Mouse (Mus musculus) CH12F3 (cell line): Measurements from ENCODE around the gene Kcnk3.

ENCODE experiments used
- in situ Hi-C: fragments of 300-500 bp; cut with MboI; formaldehyde crosslinking; loops from 2 replicates; pipeline ENCODE4 v1.14.3; 2020; ENCODE audit warnings: low sequenced_read_pairs

The Kcnk3 gene

DNA sequence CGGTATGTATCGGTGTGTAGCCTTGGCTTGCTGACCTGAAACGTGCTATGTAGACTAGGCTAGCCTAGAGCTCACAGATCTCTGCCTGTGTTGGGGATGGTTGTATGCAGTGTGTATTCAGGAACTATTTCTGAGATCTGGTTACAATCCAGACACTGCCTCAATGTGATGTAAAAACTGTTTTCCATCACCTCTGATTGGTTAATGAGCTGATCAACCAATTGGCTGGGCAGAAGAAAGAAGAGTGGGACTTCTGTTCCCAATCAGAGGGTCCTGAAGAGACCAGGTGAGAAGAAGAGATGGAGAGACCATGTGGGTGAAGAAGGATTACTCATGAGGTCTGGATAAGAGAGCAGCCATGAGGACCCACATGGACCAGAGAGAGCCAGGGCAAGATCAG, 79.7 kb downstream of the Kcnk3 start:
- in situ Hi-C loops = no loop called here

DNA sequence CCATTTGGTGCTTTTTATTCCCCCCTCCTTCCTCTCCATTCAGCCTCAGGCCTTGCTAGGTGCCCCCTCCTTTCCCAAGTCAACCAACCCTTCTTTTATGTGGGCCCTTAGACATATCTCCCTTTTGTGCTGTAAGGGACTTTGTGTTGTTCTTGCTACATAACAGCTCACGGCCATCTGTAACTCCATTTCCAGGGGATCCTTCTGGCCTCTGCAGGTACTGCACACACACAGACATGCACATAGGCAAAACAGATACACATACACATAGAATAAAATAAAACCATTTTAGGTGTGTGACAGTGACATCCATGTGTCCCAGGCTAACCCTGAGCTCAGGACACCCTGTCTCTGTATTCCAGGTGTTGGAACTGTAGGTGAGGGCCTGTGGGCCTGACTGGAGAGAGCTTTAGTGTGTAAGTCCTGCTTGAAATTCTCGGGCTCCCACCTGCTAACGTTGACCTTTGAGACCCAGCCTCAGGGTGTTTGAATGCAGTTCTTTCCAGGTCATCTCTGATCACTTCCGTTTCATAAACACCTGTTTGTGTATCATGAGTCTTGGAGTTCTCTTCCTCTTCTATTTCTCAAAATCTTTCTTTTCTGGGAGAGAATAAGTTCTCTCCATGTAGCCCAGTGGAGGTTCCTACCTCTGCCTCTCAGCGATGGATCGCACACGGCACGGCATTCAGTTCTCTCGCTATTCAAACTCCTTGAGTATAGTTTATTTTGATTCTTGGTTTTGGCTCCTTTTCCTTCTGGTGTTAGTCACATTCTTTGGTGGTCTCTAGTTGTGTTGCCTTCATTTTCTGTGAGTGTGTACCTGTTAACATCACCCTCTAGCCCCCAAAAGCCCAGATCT, 80.9 kb downstream of the Kcnk3 start:
- in situ Hi-C loops = no loop called here

DNA sequence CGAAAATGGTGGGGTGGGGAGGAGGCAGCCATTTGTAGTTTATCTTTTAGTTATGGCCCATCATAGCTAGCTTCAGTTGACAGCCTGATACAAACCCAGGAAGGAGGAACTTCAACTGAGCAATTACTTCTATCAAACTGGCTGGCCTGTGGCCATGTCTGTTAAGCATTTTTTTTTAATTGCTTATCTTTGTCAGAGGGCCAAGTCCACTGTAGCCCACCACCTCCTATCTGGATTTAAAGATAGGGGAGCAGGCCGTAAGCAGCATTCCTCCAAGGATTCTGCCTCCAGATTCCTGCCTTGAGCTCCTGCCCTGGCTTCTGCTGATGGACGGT, 81.5 kb downstream of the Kcnk3 start:
- in situ Hi-C loops = no loop called here

DNA sequence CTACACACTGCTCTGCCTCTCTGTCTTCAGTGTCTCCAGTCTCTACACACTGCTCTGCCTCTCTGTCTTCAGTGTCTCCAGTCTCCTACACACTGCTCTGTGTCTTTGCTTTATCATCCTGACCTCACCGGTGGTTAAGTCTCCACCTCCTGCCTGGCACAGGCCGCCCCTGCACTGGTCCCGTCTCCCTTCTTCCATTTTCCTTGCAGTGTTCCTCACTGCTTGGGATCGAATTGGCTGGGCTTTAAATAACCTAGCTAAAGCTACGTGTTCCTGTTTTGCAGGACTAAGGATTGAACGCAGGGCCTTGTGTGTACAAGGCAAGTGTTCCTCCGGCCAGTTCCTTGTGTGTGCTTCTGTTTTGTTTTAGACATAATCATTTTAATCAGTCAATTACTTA, 82.1 kb downstream of the Kcnk3 start:
- in situ Hi-C loops = no loop called here

DNA sequence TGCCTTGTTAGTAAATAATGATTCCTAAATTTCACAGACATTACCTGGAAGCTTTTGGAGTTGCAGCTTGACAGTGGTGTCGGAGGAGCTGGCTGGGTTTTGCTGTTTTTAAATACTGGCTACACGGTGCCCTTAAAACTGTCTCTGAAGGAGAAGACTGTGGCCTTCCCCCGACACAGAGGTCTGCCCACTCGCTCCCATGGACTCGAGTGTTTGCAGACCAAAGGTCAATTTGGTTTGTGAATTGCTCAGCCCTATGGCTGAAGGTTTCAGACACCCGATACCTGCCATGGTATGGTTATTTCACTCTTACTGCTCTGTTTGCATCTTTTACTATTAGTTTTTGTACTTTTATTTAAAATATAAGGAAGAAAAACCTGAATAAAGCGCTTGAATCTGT, 86.0 kb downstream of the Kcnk3 start:
- in situ Hi-C loops = no loop called here
